Mouse (Mus musculus): ENCODE results near the gene Rac2. TPM values are rescaled to one million over a fixed set of nuclear protein-coding genes. Genes with fewer than 3 reads are reported as not detected.

Rac2 gene
- polyA plus RNA-seq, 1 experiment from 2014 or later = 11.1 TPM

DNA sequence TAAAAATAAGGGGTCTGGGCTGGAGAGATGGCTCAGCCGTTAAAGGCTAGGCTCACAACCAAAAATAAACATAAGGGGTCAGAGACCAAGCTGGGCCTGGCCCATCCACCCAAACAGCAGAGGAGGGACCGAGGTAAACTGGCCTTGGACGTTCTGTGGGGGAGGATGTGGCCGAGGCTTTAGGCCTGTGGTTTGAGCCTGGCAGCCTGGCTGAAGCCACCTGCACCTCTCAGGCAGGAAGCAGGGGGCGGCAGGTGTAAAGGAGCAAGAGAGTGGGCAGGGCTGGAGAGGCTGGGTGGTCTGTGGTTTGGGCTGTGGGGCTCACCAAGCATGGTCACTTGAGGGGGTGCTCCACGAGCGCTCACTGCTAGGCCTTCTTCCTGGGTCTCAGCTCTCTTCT, 60.6 kb downstream of the Rac2 start:
- whole genome bisulfite sequencing = 39% methylated on average over 7 of the region's 7 CpGs
- H3K9me3 ChIP-seq (replicated peaks) = no peaks in the 10 kb centered on the region
- no peaks in the 10 kb centered on the region for H3K27me3 ChIP-seq
- no peak for ATAC-seq (replicated peaks; ENCODE audit: low FRiP score)
- no peaks in the 10 kb centered on the region for H3K36me3 ChIP-seq
- H3K27ac ChIP-seq = no peak overlapping the region
- H3K9ac ChIP-seq = no peak overlapping the region
- H3K4me1 ChIP-seq = peaks cover 49% of the 10 kb centered on the region
- no peak overlapping the region for H3K4me3 ChIP-seq (replicated peaks)
- no peak overlapping the region for H3K4me2 ChIP-seq

DNA sequence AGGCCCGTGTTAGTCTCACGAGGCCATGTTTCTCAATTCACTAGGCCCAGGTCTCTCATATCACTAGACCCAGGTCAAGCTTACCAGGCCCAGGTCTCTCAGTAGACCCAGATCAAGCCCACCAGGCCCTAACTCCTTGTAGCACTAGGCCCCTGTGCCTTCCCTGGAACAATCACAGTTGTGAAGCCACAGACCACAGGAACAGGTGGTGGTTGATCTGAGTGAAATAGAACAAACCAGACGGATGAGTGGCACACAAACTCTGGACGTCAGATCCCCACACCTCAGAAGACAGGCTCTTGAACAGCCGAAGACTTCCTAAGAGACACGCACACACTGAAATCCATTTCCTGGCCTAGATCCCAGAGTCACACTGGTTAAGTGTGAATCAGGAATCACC, 61.8 kb downstream of the Rac2 start:
- Histone ChIP-seq H3K27ac (no peak overlapping the region), H3K27me3 (no peaks in the 10 kb centered on the region), H3K4me3 (replicated peaks) (no peak overlapping the region), H3K9ac (no peak overlapping the region), H3K36me3 (no peaks in the 10 kb centered on the region), H3K9me3 (replicated peaks) (no peaks in the 10 kb centered on the region), H3K4me2 (no peak overlapping the region), H3K4me1 (peaks cover 41% of the 10 kb centered on the region)
- WGBS = 85% methylated on average over 6 of the region's 6 CpGs
- no peak for ATAC-seq (replicated peaks; ENCODE audit: low FRiP score)

DNA sequence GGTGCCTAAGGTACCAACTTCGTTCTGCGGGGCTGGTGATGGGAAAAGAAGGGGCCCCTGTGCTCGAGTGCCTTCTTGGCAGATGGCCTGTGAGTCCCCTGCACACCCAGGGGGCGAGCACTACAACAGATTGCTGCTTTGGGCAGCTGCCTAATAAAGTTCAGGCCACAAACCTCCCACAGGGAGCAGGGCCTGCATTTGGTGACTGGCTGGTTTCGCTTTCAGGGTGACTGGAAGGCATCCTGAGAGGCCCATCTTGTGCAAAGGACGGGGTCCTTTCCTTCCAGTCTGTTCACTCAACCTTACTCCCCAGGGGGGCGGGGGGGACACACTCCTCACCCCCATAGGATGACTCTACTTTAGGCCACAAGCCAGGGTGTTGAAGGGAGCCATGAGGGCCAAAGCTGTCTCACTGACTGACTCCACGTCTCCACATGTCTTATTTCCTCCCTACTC, 62.4 kb downstream of the Rac2 start:
- no peaks in the 10 kb centered on the region for H3K9me3 ChIP-seq (replicated peaks)
- H3K4me2 ChIP-seq = no peak overlapping the region
- H3K27ac ChIP-seq = no peak overlapping the region
- no peak for ATAC-seq (replicated peaks; ENCODE audit: low FRiP score)
- H3K4me1 ChIP-seq = peaks cover 41% of the 10 kb centered on the region
- no peaks in the 10 kb centered on the region for H3K36me3 ChIP-seq
- WGBS = 66% methylated on average over 8 of the region's 8 CpGs
- H3K27me3 ChIP-seq = no peaks in the 10 kb centered on the region
- no peak overlapping the region for H3K9ac ChIP-seq
- H3K4me3 ChIP-seq (replicated peaks) = no peak overlapping the region

DNA sequence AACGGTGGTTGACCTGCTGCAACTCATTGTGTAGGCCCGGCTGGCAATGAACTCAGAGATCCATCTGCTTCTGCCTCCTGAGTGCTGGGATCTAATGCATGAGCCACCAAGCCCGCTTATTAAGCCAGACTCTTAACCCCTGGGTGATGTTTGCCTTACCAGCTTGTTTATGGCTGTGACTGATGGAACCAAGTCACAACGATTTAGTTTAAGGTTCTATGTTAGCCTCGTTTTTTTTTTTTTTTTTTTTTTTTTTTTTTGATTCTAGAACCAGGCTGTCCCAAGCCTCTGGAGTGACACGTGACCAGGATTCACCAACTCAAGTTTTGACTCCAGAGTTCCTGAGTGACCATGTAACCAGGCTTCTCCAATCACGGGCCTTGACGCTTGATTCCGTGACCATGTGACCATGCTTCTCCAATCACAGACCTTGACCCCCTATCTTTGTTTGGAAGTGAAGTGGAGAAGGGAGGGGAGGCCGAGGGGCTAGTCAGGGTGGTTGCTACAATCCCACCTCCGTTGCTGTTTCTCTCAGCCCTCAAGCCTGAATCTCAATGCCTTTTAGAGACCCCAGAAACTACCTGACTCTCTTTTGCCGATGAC, 63.2 kb downstream of the Rac2 start:
- no peak for ATAC-seq (replicated peaks; ENCODE audit: low FRiP score)
- H3K4me3 ChIP-seq (replicated peaks) = no peak overlapping the region
- 0 out of 2 replicates have a peak, but pooled peaks cover 6% of the 10 kb centered on the region for H3K9me3 ChIP-seq (replicated peaks)
- WGBS = 52% methylated on average over 12 of the region's 12 CpGs
- H3K36me3 ChIP-seq = no peaks in the 10 kb centered on the region
- peaks cover 40% of the 10 kb centered on the region for H3K4me1 ChIP-seq
- H3K9ac ChIP-seq = no peak overlapping the region
- no peak overlapping the region for H3K27ac ChIP-seq
- no peaks in the 10 kb centered on the region for H3K27me3 ChIP-seq
- H3K4me2 ChIP-seq = no peak overlapping the region

Other genes starting within 250 kb of the Rac2 start
- gene Csf2rb, start 247.0 kb downstream of the Rac2 start, polyA plus RNA-seq (2015; fragmentation: Nextera tagmentation; extraction: Ambion mirVana) = 1.2 TPM in 2 replicates
- not detected in 2 replicates for gene Tex33, start 176.9 kb downstream of the Rac2 start, polyA plus RNA-seq (2015; fragmentation: Nextera tagmentation; extraction: Ambion mirVana)
- 44.3 and 52.1 TPM in 2 replicates for gene Tst, start 166.9 kb downstream of the Rac2 start, polyA plus RNA-seq (2015; fragmentation: Nextera tagmentation; extraction: Ambion mirVana)
- gene Mpst, start 166.4 kb downstream of the Rac2 start, polyA plus RNA-seq (2015; fragmentation: Nextera tagmentation; extraction: Ambion mirVana) = 3.3 and 4.1 TPM in 2 replicates
- gene Kctd17, start 144.2 kb downstream of the Rac2 start, polyA plus RNA-seq (2015; fragmentation: Nextera tagmentation; extraction: Ambion mirVana) = 40.0 and 45.8 TPM in 2 replicates
- gene Tmprss6, start 104.1 kb downstream of the Rac2 start, polyA plus RNA-seq (2015; fragmentation: Nextera tagmentation; extraction: Ambion mirVana) = 0.31 and 1.0 TPM in 2 replicates
- gene Il2rb, start 77.5 kb downstream of the Rac2 start, polyA plus RNA-seq (2015; fragmentation: Nextera tagmentation; extraction: Ambion mirVana) = 0.44 and 0.60 TPM in 2 replicates
- 27.7 and 30.4 TPM in 2 replicates for gene C1qtnf6, start 41.4 kb downstream of the Rac2 start, polyA plus RNA-seq (2015; fragmentation: Nextera tagmentation; extraction: Ambion mirVana)
- gene Sstr3, start 28.1 kb downstream of the Rac2 start, polyA plus RNA-seq (2015; fragmentation: Nextera tagmentation; extraction: Ambion mirVana) = 0.30 and 0.58 TPM in 2 replicates
- gene Cyth4, start 24.3 kb upstream of the Rac2 start, polyA plus RNA-seq (2015; fragmentation: Nextera tagmentation; extraction: Ambion mirVana) = 7.1 and 8.1 TPM in 2 replicates
- gene Elfn2, start 146.0 kb upstream of the Rac2 start, polyA plus RNA-seq (2015; fragmentation: Nextera tagmentation; extraction: Ambion mirVana) = 0.04 TPM in 1 of 2 replicates, not detected in the other
- 25.4 and 25.6 TPM in 2 replicates for gene Mfng, start 200.7 kb upstream of the Rac2 start, polyA plus RNA-seq (2015; fragmentation: Nextera tagmentation; extraction: Ambion mirVana)
- gene Card10, start 230.3 kb upstream of the Rac2 start, polyA plus RNA-seq (2015; fragmentation: Nextera tagmentation; extraction: Ambion mirVana) = 9.1 and 9.5 TPM in 2 replicates

Measured in kidney, embryonic 15.5 days (tissue).